Mouse (Mus musculus): ENCODE data around the gene 1600012H06Rik. TPM values are rescaled to one million over a fixed set of nuclear protein-coding genes. Genes with fewer than 3 reads are reported as not detected.
"Not testable (repeated sequence)": the region's sequence is repeated elsewhere in the genome, so short reads cannot be mapped to it uniquely, and the experiment has no call there.

1600012H06Rik gene
- polyA plus RNA-seq, 1 experiment: 35.5 TPM

- peak within 1 kb of the TSS; percentile 100 for H3K4me3 ChIP-seq (ENCODE audit: insufficient read depth, low read length)
- TF ChIP-seq POLR2A (IDR thresholded peaks at IDR 0.05; ENCODE audit: low read depth, low read length): peak; percentile 45; the same call in 1 of the 2 replicates
- not testable (repeated sequence) for H3K27ac ChIP-seq (ENCODE audit: insufficient read depth, low read length); H3K4me1 ChIP-seq (ENCODE audit: control insufficient read depth, insufficient read depth, low read length)
Measured at GRCm38 (mm10) chr17:14960951-14961556, 18.1 kb downstream of the 1600012H06Rik start, which contains the start of gene Phf10. Gene Phf10, minus strand, starts transcription at chr17:14961273.

GRCm38 (mm10) chr17:14961557-14962154, 18.7 kb downstream of the 1600012H06Rik start:
- not testable (repeated sequence) for H3K4me1 ChIP-seq (ENCODE audit: control insufficient read depth, insufficient read depth, low read length); H3K4me3 ChIP-seq (ENCODE audit: insufficient read depth, low read length); H3K27ac ChIP-seq (ENCODE audit: insufficient read depth, low read length)

GRCm38 (mm10) chr17:14968373-14968913, 25.5 kb downstream of the 1600012H06Rik start:
- not testable (repeated sequence) for H3K27ac ChIP-seq (ENCODE audit: insufficient read depth, low read length); H3K4me1 ChIP-seq (ENCODE audit: control insufficient read depth, insufficient read depth, low read length); H3K4me3 ChIP-seq (ENCODE audit: insufficient read depth, low read length)

GRCm38 (mm10) chr17:14977718-14978361, 34.9 kb downstream of the 1600012H06Rik start:
- H3K4me1 ChIP-seq (ENCODE audit: control insufficient read depth, insufficient read depth, low read length); H3K27ac ChIP-seq (ENCODE audit: insufficient read depth, low read length); H3K4me3 ChIP-seq (ENCODE audit: insufficient read depth, low read length): not testable (repeated sequence)

GRCm38 (mm10) chr17:14978362-14979038, 35.5 kb downstream of the 1600012H06Rik start, which contains the start of the genes 9030025P20Rik and Gm3417:
Gene 9030025P20Rik, plus strand, starts transcription at chr17:14978468.
Gene Gm3417, minus strand, starts transcription at chr17:14978790.
- H3K4me3 ChIP-seq (ENCODE audit: insufficient read depth, low read length): not testable (repeated sequence)

GRCm38 (mm10) chr17:14990116-14990702, 47.2 kb downstream of the 1600012H06Rik start:
- H3K27ac ChIP-seq (ENCODE audit: insufficient read depth, low read length); H3K4me1 ChIP-seq (ENCODE audit: control insufficient read depth, insufficient read depth, low read length); H3K4me3 ChIP-seq (ENCODE audit: insufficient read depth, low read length): not testable (repeated sequence)

More at GRCm38 (mm10) chr17:14978362-14979038, 35.5 kb downstream of the 1600012H06Rik start, which contains the start of the genes 9030025P20Rik and Gm3417:
- H3K4me1 ChIP-seq (ENCODE audit: control insufficient read depth, insufficient read depth, low read length); H3K27ac ChIP-seq (ENCODE audit: insufficient read depth, low read length): not testable (repeated sequence)

- H3K27ac ChIP-seq (ENCODE audit: insufficient read depth, low read length); H3K4me1 ChIP-seq (ENCODE audit: control insufficient read depth, insufficient read depth, low read length); H3K4me3 ChIP-seq (ENCODE audit: insufficient read depth, low read length): not testable (repeated sequence)
Measured at GRCm38 (mm10) chr17:14992522-14993138, 49.6 kb downstream of the 1600012H06Rik start.

- not testable (repeated sequence) for H3K27ac ChIP-seq (ENCODE audit: insufficient read depth, low read length); H3K4me1 ChIP-seq (ENCODE audit: control insufficient read depth, insufficient read depth, low read length); H3K4me3 ChIP-seq (ENCODE audit: insufficient read depth, low read length)
Measured at GRCm38 (mm10) chr17:14993139-14993832, 50.3 kb downstream of the 1600012H06Rik start.

- not testable (repeated sequence) for H3K4me3 ChIP-seq (ENCODE audit: insufficient read depth, low read length); H3K27ac ChIP-seq (ENCODE audit: insufficient read depth, low read length); H3K4me1 ChIP-seq (ENCODE audit: control insufficient read depth, insufficient read depth, low read length)
Measured at GRCm38 (mm10) chr17:14994140-14994539, 51.2 kb downstream of the 1600012H06Rik start.

- not testable (repeated sequence) for H3K4me3 ChIP-seq (ENCODE audit: insufficient read depth, low read length); H3K4me1 ChIP-seq (ENCODE audit: control insufficient read depth, insufficient read depth, low read length); H3K27ac ChIP-seq (ENCODE audit: insufficient read depth, low read length)
Measured at GRCm38 (mm10) chr17:15000047-15000446, 57.1 kb downstream of the 1600012H06Rik start.

- not testable (repeated sequence) for H3K4me3 ChIP-seq (ENCODE audit: insufficient read depth, low read length); H3K4me1 ChIP-seq (ENCODE audit: control insufficient read depth, insufficient read depth, low read length); H3K27ac ChIP-seq (ENCODE audit: insufficient read depth, low read length)
Measured at GRCm38 (mm10) chr17:15009088-15009487, 66.1 kb downstream of the 1600012H06Rik start.
